Mouse (Mus musculus) inflammation-experienced regulatory T-cells, adult 16 weeks (primary cell): Measurements from ENCODE around the gene Gm20741. TPM values are rescaled to one million over a fixed set of nuclear protein-coding genes. Genes with fewer than 3 reads are reported as not detected.

Experiments used
- polyA plus RNA-seq: library from polyadenylated mRNA; unstranded; fragments of 100-300 nt; shearing (Covaris generic); gene quantifications from one replicate; pipeline ENCODE4 v1.2.1, GENCODE M21; 2017

Gm20741 gene
- polyA plus RNA-seq: not detected

DNA sequence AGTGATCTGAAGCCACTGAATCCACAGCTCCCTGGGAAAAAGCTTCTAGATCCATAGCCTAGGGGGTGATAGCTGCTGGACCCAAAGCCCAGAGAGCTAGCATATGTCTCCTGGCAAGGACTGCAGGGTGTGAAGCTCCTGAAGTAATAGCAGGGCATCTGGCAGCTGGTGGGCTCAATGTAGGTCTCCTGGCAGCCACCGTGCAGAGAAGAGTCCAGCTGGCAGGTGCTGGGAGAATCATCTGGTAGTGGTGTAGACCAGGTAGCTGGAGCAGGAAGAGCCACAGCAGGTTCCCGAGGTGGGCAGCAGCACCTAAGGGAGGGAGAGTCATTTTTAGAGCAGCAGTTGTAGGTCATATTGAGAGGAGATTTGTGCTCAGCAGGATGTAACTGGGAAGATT lies at the start of gene Gm20741:
Gene Gm20741, minus strand, starts transcription at position 394 of the 400 bp plus-strand sequence.

DNA sequence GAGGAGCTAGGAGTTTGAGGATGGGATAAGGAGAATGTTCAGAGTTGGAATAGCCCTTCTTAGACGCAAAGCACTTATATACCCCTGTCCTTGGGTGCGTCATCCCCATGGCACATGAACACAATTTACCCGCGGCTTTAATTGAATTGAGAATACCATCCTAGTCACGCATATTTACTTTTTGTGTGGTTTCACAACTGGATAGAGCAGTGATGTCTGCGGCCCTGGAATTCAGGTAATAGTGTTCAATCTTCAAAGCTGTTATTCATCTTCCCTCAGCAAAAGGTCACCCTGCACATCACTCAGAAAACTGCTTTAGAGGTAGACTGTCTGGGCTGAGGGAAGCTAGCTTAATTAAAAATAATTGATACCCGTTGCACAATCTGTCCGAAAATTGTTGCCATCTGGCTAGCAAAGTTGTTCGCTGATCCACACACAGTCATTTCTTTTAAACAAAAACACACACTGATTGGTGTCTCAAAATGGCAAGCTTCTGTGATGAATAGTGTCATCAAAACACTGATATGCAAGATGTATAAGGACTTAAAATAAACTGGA lies 14.2 kb upstream of the Gm20741 start, which contains the start of gene Krtap14:
Gene Krtap14, minus strand, starts transcription at position 51 of the 558 bp plus-strand sequence.

DNA sequence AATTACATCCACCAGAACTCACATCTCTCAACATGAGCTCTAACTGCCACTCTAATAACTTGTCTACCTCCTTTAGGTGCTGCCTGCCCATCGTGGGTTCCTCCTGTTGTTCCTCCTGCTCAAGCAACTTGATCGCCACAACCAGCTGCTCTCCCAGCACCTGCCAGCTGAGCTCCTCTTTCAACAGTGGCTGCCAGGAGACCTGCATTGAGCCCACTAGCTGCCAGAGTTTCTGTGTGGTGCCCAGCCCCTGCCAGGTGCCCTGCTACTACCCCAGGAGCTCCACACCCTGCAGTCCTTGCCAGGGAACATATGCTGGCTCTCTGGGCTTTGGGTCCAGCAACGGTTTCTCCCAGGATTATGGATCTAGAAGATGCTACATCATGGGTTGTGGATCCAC lies 8.0 kb upstream of the Gm20741 start, which contains the start of gene Krtap15:
Gene Krtap15, plus strand, starts transcription at position 150 of the 400 bp plus-strand sequence.

DNA sequence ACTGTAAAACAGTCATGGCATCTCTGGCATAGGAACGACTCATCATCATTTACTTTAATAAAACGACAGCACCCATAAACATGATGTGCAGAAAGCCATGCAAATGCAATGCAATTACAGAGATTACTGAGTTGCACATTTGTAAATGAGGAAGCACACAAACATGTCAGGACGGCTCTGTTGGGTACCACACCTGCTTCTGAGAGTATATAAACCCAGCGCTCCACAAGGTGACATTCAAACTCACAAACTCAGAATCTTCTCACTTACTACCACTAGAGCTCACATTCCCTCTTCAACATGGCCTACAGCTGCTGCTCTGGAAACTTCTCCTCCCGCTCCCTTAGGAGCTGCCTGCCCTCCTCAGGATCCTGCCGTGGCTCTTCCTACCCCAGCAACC lies 34.4 kb downstream of the Gm20741 start, which contains the start of gene Gm5965:
Gene Gm5965, plus strand, starts transcription at position 301 of the 400 bp plus-strand sequence.

DNA sequence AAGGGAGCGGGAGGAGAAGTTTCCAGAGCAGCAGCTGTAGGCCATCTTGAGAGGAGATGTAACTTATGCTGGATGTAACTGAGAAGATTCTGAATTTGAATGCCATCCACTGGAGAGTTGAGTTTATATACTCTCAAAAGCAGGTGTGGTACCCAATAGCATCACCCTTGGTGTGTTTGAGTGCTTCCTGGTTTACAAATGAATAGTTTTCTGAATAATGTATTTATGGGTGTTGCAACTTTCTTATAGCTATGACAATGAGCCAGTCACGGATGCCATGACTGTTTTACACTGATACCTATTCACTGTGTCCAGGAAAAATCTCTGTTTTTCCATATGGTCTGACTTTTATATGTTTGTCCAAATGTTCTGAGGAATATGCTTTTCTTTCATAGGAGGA lies 37.9 kb downstream of the Gm20741 start, which contains the start of gene 2310057N15Rik:
Gene 2310057N15Rik, minus strand, starts transcription at position 101 of the 400 bp plus-strand sequence.

Other genes with a start within 250 kb of the Gm20741 start
- not detected for gene Cldn8, start 249.0 kb downstream of the Gm20741 start, polyA plus RNA-seq
- not detected for gene Krtap24-1, start 199.9 kb downstream of the Gm20741 start, polyA plus RNA-seq
- not detected for gene 2310079G19Rik, start 184.6 kb downstream of the Gm20741 start, polyA plus RNA-seq
- gene Krtap26-1, start 164.4 kb downstream of the Gm20741 start, polyA plus RNA-seq: not detected
- gene Krtap27-1, start 140.5 kb downstream of the Gm20741 start, polyA plus RNA-seq: not detected
- gene 2310061N02Rik, start 104.3 kb downstream of the Gm20741 start, polyA plus RNA-seq: not detected
- gene Krtap13-1, start 83.4 kb downstream of the Gm20741 start, polyA plus RNA-seq: not detected
- gene Krtap13, start 60.6 kb downstream of the Gm20741 start, polyA plus RNA-seq: not detected
- gene 2310034C09Rik, start 53.4 kb downstream of the Gm20741 start, polyA plus RNA-seq: not detected
- not detected for gene 2310057N15Rik, start 38.0 kb downstream of the Gm20741 start, polyA plus RNA-seq
- gene Gm5965, start 34.3 kb downstream of the Gm20741 start, polyA plus RNA-seq: not detected
- not detected for gene Krtap15, start 8.0 kb upstream of the Gm20741 start, polyA plus RNA-seq
- gene Krtap14, start 13.9 kb upstream of the Gm20741 start, polyA plus RNA-seq: not detected
- gene Krtap19-1, start 57.2 kb upstream of the Gm20741 start, polyA plus RNA-seq: not detected
- gene Krtap19-2, start 62.0 kb upstream of the Gm20741 start, polyA plus RNA-seq: not detected
- gene Krtap19-3, start 65.8 kb upstream of the Gm20741 start, polyA plus RNA-seq: not detected
- not detected for gene Krtap19-4, start 72.9 kb upstream of the Gm20741 start, polyA plus RNA-seq
- not detected for gene Krtap19-5, start 84.2 kb upstream of the Gm20741 start, polyA plus RNA-seq
- not detected for gene Krtap19-9b, start 120.0 kb upstream of the Gm20741 start, polyA plus RNA-seq
- gene Krtap16-3, start 150.7 kb upstream of the Gm20741 start, polyA plus RNA-seq: not detected
- gene Krtap22-2, start 198.5 kb upstream of the Gm20741 start, polyA plus RNA-seq: not detected
- not detected for gene Gm10229, start 203.1 kb upstream of the Gm20741 start, polyA plus RNA-seq
- not detected for gene Krtap6-1, start 219.5 kb upstream of the Gm20741 start, polyA plus RNA-seq
- gene Gm10228, start 229.3 kb upstream of the Gm20741 start, polyA plus RNA-seq: not detected
- gene Krtap6-5, start 235.7 kb upstream of the Gm20741 start, polyA plus RNA-seq: not detected